Mouse (Mus musculus) ES-Bruce4 (cell line): Measurements from ENCODE around the gene Ndufa11.

ENCODE experiments used
- CTCF ChIP-seq: IDR thresholded peaks from one replicate; pipeline ENCODE4 v1.8.1; 2011; ENCODE audit warnings: low read depth, low read length
- POLR2A ChIP-seq: IDR thresholded peaks from one replicate; pipeline ENCODE4 v1.8.1; 2011; ENCODE audit warnings: low read length; ENCODE audit not compliant: insufficient read depth

GRCm38 (mm10) chr17:56709708-56710107 lies 7.9 kb upstream of the Ndufa11 start:
- TF ChIP-seq CTCF (no peak), POLR2A (no peak)
